10 mouse cellular contexts compared by ENCODE assay signal in genomic region chr1:119838241-119838640, GRCm38 (mm10). TPM values are rescaled to one million over a fixed set of nuclear protein-coding genes. Genes with fewer than 3 reads are reported as not detected.
DNase-seq lines count a peak whose midpoint lies in the region; ATAC-seq lines count a peak whose summit lies in the region.
"Had no signal": no experiment of that assay in that cellular context is flagged by ENCODE, and none has a peak within 500 bp of the region (broad histone marks: within the 10 kb centered on the region; RNA-seq: fewer than 3 reads in every experiment).

No protein-coding gene starts in this region.

- H3K4me3 ChIP-seq in heart, embryonic 15.5 days: no peak overlapping the region
- no peak overlapping the region for H3K4me3 ChIP-seq in heart, embryonic 11.5 days (ENCODE audit: low read depth, low read length)
- no peak overlapping the region for H3K4me3 ChIP-seq in forebrain, embryonic 12.5 days (replicated peaks)
- H3K4me3 ChIP-seq in limb, embryonic 12.5 days (replicated peaks): no peak overlapping the region

- peak overlapping the region; percentile 75; the same call in 1 of the 2 replicates for H3K4me2 ChIP-seq in heart, embryonic 15.5 days
- H3K4me2 ChIP-seq in heart, embryonic 11.5 days: no peak overlapping the region
- peak overlapping the region; percentile 77; the same call in 1 of the 2 replicates for H3K4me2 ChIP-seq in forebrain, embryonic 12.5 days
- H3K4me2 ChIP-seq in limb, embryonic 12.5 days: 0 out of 2 replicates have a peak overlapping the region, but pooled peaks have one; percentile 72

- no peaks in the 10 kb centered on the region for H3K9me3 ChIP-seq in heart, embryonic 15.5 days (replicated peaks)
- H3K9me3 ChIP-seq in heart, embryonic 11.5 days (replicated peaks; ENCODE audit: control insufficient read depth, low read length): no peaks in the 10 kb centered on the region
- no peaks in the 10 kb centered on the region for H3K9me3 ChIP-seq in forebrain, embryonic 12.5 days
- no peaks in the 10 kb centered on the region for H3K9me3 ChIP-seq in limb, embryonic 12.5 days
- H3K9me3 ChIP-seq: liver, embryonic 12.5 days had no signal

- ATAC-seq in heart, embryonic 15.5 days (replicated peaks; ENCODE audit: insufficient number of reproducible peaks, insufficient read depth, low FRiP score, low read depth): no peak
- no peak for ATAC-seq in heart, embryonic 11.5 days (replicated peaks; ENCODE audit: insufficient number of reproducible peaks, low FRiP score, low TSS enrichment)
- no peak for ATAC-seq in forebrain, embryonic 12.5 days (ENCODE audit: low FRiP score)
- ATAC-seq in limb, embryonic 12.5 days (ENCODE audit: insufficient number of reproducible peaks, insufficient read depth, low FRiP score, low TSS enrichment, low read depth): no peak
- ATAC-seq in erythroblast, adult 5-6 weeks (replicated peaks; ENCODE audit: low FRiP score, poor library complexity, severe bottlenecking): no peak

- H3K36me3 ChIP-seq in heart, embryonic 15.5 days: no peaks in the 10 kb centered on the region
- H3K36me3 ChIP-seq in heart, embryonic 11.5 days (ENCODE audit: control insufficient read depth, insufficient read depth, low read length): no peaks in the 10 kb centered on the region
- H3K36me3 ChIP-seq in forebrain, embryonic 12.5 days (replicated peaks): no peaks in the 10 kb centered on the region
- no peaks in the 10 kb centered on the region for H3K36me3 ChIP-seq in limb, embryonic 12.5 days
- H3K36me3 ChIP-seq: liver, embryonic 12.5 days had no signal

- H3K27me3 ChIP-seq in heart, embryonic 15.5 days: no peaks in the 10 kb centered on the region
- no peaks in the 10 kb centered on the region for H3K27me3 ChIP-seq in heart, embryonic 11.5 days (ENCODE audit: control insufficient read depth, insufficient read depth, low read length)
- H3K27me3 ChIP-seq in forebrain, embryonic 12.5 days: no peaks in the 10 kb centered on the region
- no peaks in the 10 kb centered on the region for H3K27me3 ChIP-seq in limb, embryonic 12.5 days

- no peak overlapping the region for H3K27ac ChIP-seq in heart, embryonic 15.5 days
- H3K27ac ChIP-seq in heart, embryonic 11.5 days (ENCODE audit: low read depth, low read length): no peak overlapping the region
- no peak overlapping the region for H3K27ac ChIP-seq in forebrain, embryonic 12.5 days
- no peak overlapping the region for H3K27ac ChIP-seq in limb, embryonic 12.5 days
- H3K27ac ChIP-seq: liver, embryonic 12.5 days had no signal

- 39% methylated on average over 3 of the region's 3 CpGs for WGBS in heart, embryonic 15.5 days
- 42% methylated on average over 3 of the region's 3 CpGs for WGBS in heart, embryonic 11.5 days (ENCODE audit: insufficient replicate concordance)
- WGBS in forebrain, embryonic 12.5 days: 35% methylated on average over 3 of the region's 3 CpGs
- WGBS in limb, embryonic 12.5 days: 39% methylated on average over 3 of the region's 3 CpGs

- no peak overlapping the region for H3K9ac ChIP-seq in heart, embryonic 15.5 days
- H3K9ac ChIP-seq in heart, embryonic 11.5 days (ENCODE audit: low read depth, low read length): no peak overlapping the region
- no peak overlapping the region for H3K9ac ChIP-seq in forebrain, embryonic 12.5 days
- H3K9ac ChIP-seq in limb, embryonic 12.5 days (replicated peaks): no peak overlapping the region

- DNase-seq in cerebellum, adult 9-11 months: peak; percentile 55
- DNase-seq in gastrocnemius, adult 18-20 months (ENCODE audit: low spot score): no peak
- DNase-seq: kidney, postnatal 25 days; lung, postnatal 36 days had no signal

- H3K4me1 ChIP-seq in heart, embryonic 15.5 days (replicated peaks): peaks cover 6% of the 10 kb centered on the region
- peaks cover 8% of the 10 kb centered on the region for H3K4me1 ChIP-seq in heart, embryonic 11.5 days (ENCODE audit: control insufficient read depth, insufficient read depth, low read length)
- peaks cover 15% of the 10 kb centered on the region for H3K4me1 ChIP-seq in forebrain, embryonic 12.5 days
- peaks cover 10% of the 10 kb centered on the region for H3K4me1 ChIP-seq in limb, embryonic 12.5 days (replicated peaks)

RNA-seq across cellular contexts. Expression of gene Ptpn4, which starts 0.8 kb away (rescaled TPM):
- polyA plus RNA-seq in heart, embryonic 15.5 days (2015; fragmentation: Nextera tagmentation; extraction: Ambion mirVana): 4.2 and 5.6 TPM in 2 replicates
- 4.8 and 5.9 TPM in 2 replicates for polyA plus RNA-seq in heart, embryonic 11.5 days (2014; fragmentation: Nextera tagmentation; extraction: Ambion mirVana)
- polyA plus RNA-seq in forebrain, embryonic 12.5 days (2016; fragmentation: Nextera tagmentation; extraction: Ambion mirVana): 11.1 and 13.1 TPM in 2 replicates
- polyA plus RNA-seq in limb, embryonic 12.5 days (2016; fragmentation: Nextera tagmentation; extraction: Ambion mirVana): 5.6 and 6.7 TPM in 2 replicates
- total RNA-seq in gastrocnemius, adult 18-20 months (2021): 10 to 100 TPM; 28.4 to 35.2 TPM
- total RNA-seq in erythroblast, adult 5-6 weeks (2015; ENCODE audit: low replicate concordance): 6.7 and 14.2 TPM in 2 replicates
- 7.2 and 9.5 TPM in 2 replicates for total RNA-seq in erythroblast, adult 5-6 weeks (2017; ENCODE audit: low replicate concordance)
